Mouse (Mus musculus): ENCODE measurements at regions not wholly inside any gene's neighbourhood (a gene's known extent, or its start where the extent isn't known, plus 50 kb on each side); places are given as distances from the start of the nearest gene placed in this dataset.
"Not testable (repeated sequence)": the region's sequence is repeated elsewhere in the genome, so short reads cannot be mapped to it uniquely, and the experiment has no call there.

- not testable (repeated sequence) for DNase-seq (ENCODE audit: low read depth)
These were observed 884.0 kb upstream of the Lrrc4c start for GRCm38 (mm10) chr2:95433996-95434395.

DNA sequence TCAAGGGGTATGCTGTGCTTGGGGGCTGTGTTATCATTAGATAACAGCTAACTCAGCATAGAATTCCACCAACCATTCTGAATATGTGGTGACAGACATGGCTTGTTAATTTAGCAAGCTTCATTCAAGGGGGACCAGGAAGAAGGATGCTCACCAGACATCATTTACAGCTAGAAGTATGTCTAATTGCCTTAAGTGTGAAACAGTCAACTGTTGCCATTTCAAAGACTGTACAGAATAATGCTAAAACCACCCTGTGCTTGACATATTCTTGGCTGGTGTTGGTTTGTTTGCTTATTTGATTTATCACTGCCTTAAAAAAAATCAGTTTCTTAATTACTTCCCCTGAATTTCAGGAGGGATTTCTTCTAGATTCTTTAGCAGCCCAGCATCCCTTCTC is 877.0 kb upstream of the Lrrc4c start:
- DNase-seq (ENCODE audit: low read depth) = no peak

DNA sequence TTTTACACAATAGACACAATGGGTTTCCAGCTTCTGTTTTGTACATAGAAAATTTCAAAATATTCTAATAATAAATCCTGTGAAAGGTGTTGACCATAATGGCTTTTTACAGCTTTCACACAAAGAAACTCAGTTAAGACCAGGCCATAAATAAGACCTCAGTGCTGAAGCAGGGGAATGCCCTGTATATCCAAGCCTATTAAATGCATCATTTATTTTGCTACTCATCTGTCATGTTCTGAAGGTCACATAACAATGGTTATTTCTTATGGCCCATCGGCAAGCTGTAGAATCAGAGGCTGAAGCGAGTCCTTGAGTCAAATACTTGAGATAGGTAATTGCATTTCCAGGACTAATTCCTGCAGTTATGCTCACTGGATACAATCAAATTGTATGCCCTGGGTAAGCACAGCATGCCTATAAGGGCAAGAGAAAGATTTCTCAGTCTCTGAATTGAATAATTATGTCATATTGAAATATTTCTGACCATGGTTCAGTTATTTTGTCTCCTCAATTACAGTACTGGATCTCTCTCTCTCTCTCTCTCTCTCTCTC is 874.6 kb upstream of the Lrrc4c start:
- no peak for DNase-seq (ENCODE audit: low read depth)

- DNase-seq (ENCODE audit: low read depth) = no peak
These were observed 869.1 kb upstream of the Lrrc4c start for GRCm38 (mm10) chr2:95448897-95449296.

- DNase-seq (ENCODE audit: low read depth) = peak; percentile 51
These were observed 838.1 kb upstream of the Lrrc4c start for GRCm38 (mm10) chr2:95479827-95480226.

DNA sequence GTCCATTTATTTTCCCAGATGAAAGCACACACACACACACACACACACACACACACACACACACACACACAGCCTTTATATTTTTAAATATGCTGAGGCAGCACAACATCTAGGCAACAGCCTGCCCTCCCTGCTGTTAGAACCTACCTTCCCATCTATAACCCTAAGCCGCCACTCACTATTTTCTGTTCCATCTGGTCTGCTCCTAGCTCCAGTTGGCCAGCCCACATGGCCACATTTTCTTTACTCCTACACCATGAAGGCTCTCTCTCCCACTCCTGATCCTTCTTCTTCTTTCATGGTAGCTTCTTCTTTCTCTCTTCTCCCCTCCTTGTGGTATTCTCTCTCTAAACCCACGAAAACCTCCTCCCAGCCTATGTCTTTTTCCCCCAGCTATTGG is 834.6 kb upstream of the Lrrc4c start:
- DNase-seq (ENCODE audit: low read depth) = no peak

GRCm38 (mm10) chr2:95487580-95488135 is 830.3 kb upstream of the Lrrc4c start:
- peak; percentile 15 for DNase-seq (ENCODE audit: low read depth)

- no peak for DNase-seq (ENCODE audit: low read depth)
These were observed 823.8 kb upstream of the Lrrc4c start for GRCm38 (mm10) chr2:95494026-95494697.

DNA sequence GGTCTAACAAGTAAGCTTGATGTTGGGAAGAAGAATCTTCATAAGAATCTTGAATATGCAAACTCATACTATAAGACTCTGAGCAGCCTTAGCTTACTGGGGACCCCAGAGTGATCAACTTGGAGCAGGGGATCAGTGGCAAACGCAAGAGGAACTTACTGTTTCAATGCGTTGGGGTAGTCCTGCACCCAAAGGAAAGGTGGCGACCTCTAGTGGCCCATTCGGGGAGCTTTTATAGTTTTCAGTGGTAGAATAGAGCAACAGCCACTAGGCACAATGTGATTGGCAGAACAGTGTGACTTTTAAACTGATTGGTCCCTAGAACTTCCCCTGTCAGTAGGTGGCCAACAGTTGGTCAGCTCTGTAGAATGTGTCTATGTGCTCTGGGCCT is 823.3 kb upstream of the Lrrc4c start:
- peak; percentile 7 for DNase-seq (ENCODE audit: low read depth)

- peak; percentile 3 for DNase-seq (ENCODE audit: low read depth)
These were observed 806.7 kb upstream of the Lrrc4c start for GRCm38 (mm10) chr2:95511286-95511685.

- DNase-seq (ENCODE audit: low read depth) = no peak
These were observed 796.3 kb upstream of the Lrrc4c start for GRCm38 (mm10) chr2:95521624-95522023.

DNA sequence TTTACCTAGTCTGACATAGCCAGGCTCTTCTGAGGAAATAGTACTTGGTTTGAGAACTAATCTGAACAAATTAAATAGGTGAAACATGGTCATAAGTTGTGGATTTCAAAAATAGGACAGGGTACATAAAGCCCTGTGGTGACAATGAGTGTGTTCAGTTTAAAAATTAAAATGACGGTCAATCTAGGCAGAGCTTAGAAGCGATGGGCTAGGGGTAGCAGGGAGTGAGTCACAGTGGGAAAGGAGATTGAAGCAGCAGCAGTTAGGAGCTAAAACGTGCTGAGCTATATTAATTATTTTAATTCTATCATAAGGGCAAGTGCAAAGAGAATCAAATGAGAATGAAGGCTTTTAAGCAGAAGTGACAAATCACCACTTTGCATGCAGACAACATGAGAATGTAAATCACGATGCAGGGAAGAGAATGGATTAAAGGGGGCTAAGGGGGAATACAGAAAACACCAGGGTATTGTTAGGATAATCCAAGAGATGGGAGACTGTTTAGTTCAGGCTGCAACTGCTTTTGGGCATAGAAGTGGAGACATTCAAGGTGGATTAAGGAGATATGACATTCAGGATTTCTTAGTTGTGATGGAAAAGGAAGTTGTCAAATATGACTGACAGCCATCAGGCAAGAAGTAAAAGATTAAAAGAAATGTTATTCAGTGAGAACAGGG is 793.2 kb upstream of the Lrrc4c start:
- no peak for DNase-seq (ENCODE audit: low read depth)

DNA sequence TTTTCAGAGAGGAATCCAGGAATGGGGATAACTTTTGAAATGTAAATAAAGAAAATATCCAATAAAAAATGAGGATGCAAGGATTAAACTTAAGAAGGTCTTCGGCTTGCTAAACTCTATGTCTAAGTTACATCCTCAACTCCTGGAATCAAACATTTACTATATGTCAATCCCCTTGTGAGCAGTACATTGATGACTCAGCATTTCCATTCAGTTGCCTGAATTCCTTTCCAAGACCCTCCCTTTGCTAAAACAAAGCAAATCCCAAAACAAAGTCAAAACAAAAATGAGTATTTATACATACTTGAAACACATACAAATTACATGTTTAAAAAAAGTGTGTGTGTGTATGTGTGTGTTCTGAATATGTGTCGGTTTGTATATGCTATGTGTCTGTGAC is 753.9 kb upstream of the Lrrc4c start:
- DNase-seq (ENCODE audit: low read depth) = no peak

- DNase-seq (ENCODE audit: low read depth) = no peak
These were observed 742.1 kb upstream of the Lrrc4c start for GRCm38 (mm10) chr2:95575882-95576281.

GRCm38 (mm10) chr2:95579201-95579600 is 738.8 kb upstream of the Lrrc4c start:
- no peak for DNase-seq (ENCODE audit: low read depth)

GRCm38 (mm10) chr2:95586002-95586401 is 732.0 kb upstream of the Lrrc4c start:
- DNase-seq (ENCODE audit: low read depth) = no peak

GRCm38 (mm10) chr2:95587044-95587443 is 730.9 kb upstream of the Lrrc4c start:
- DNase-seq (ENCODE audit: low read depth) = no peak

DNA sequence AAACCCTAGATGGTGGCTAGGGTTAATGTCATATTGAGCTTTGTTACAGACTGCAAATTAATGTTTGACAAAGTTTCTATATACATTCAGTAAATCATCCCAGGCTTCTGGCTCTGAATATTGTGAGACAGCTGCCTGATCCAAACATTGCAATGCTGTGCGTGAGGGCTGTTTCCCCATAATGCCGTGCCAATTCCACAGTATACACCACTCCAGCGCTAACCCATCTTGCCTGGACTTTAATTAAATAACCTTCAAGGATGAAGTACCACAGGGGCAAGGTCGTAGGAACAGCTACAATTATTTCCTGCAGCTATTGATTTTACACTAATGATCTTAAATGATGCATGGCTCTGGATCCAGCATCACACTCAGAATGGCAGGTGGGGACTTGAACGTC is 704.6 kb upstream of the Lrrc4c start:
- no peak for DNase-seq (ENCODE audit: low read depth)

DNA sequence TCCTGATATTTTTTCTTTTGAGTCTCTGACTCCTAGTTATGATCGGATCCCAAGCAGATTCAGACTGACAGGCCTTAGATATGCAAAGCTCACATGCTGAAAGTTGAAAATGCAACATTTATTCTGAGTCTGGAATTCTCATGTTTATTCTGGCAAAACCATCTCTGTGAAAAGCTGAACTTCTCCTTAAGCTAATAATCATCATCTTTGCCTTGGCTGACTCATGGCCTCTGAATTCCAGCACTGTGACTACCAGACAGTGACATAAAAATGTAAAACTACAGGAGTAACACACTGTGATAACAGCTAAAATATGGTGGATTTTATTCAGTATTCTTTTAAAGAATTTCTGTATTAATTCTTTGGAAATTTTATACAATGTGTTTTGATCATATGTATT is 680.4 kb upstream of the Lrrc4c start:
- peak; percentile 51 for DNase-seq (ENCODE audit: low read depth)

DNA sequence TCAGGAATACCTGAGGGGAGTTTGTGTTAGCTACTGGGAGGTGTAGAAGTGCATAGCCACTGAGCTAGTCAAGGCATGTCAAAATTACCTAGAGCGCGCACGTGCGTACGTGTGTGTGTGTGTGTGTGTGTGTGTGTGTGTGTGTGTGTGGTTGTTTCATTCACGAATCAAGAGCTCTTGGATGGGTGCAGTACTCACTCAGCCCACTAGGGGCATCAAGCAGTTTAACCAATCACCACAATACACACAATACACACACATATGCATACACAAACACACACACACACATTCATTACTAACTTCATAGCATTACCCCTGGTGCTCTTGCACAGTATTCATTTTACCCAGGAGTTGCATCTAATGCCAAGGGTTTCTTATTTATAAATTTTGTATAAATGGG is 643.6 kb upstream of the Lrrc4c start:
- peak; percentile 44 for DNase-seq (ENCODE audit: low read depth)

DNA sequence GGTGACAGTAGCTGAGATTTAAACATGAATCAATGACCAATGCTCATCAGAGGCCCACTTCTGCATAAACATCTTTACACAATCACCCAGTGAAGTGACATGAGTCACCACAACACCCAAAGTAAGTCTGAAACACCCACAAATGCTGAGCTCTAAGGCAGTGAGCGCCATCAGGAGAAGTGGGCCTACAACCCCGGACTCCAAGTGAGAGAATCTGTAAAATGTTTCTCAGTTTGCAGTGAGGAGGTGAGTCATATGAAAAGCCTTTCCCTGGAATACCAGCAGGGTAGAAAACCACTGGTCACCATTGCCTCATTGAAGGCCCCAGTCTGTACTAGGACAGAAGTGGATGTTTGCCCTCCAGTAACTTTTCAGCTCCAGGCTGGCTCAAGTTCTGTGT is 602.6 kb upstream of the Lrrc4c start:
- DNase-seq (ENCODE audit: low read depth) = no peak
